Mouse (Mus musculus) neural tube, embryonic 11.5 days (tissue): ENCODE results near the gene Mex3d. TPM values are rescaled to one million over a fixed set of nuclear protein-coding genes. Genes with fewer than 3 reads are reported as not detected.
A peak's percentile ranks its signal among the peaks of the same experiment; 100 is the strongest.

Experiments
- ATAC-seq: fragments of 200-750 bp; cut with Nextera tagmentation; 2 replicates; pipeline ENCODE4 v1.8.0; 2017; ENCODE audit warnings: moderate number of reproducible peaks, mild to moderate bottlenecking, moderate TSS enrichment, moderate library complexity; ENCODE audit not compliant: insufficient read depth, low FRiP score, low TSS enrichment
- DNase-seq: peaks from one replicate; pipeline ENCODE4 v3.0.0-alpha.2; 2015; ENCODE audit warnings: low spot score
- H3K27ac ChIP-seq: fragments of 300-500 bp; sonication (generic); 2 replicates; pipeline ENCODE4 v1.5.1; 2014; ENCODE audit warnings: low read depth, mild to moderate bottlenecking, low read length
- H3K27me3 ChIP-seq: fragments of 300-500 bp; sonication (generic); 2 replicates; pipeline ENCODE4 v1.6.1; 2014; ENCODE audit warnings: mild to moderate bottlenecking, low read length, mixed read lengths; ENCODE audit not compliant: control insufficient read depth, insufficient read depth
- H3K36me3 ChIP-seq: fragments of 300-500 bp; sonication (generic); 2 replicates; pipeline ENCODE4 v1.6.1; 2014; ENCODE audit warnings: mild to moderate bottlenecking, low read length, moderate library complexity, mixed read lengths; ENCODE audit not compliant: control insufficient read depth, insufficient read depth
- H3K4me1 ChIP-seq: fragments of 300-500 bp; sonication (generic); 2 replicates; pipeline ENCODE4 v1.6.1; 2014; ENCODE audit warnings: low read length, mixed read lengths; ENCODE audit not compliant: control insufficient read depth, insufficient read depth
- H3K4me2 ChIP-seq: fragments of 300-500 bp; sonication (generic); 2 replicates; pipeline ENCODE4 v1.6.1; 2014; ENCODE audit warnings: low read depth, mild to moderate bottlenecking, moderate library complexity
- H3K4me3 ChIP-seq: fragments of 300-500 bp; sonication (generic); 2 replicates; pipeline ENCODE4 v1.5.1; 2014; ENCODE audit warnings: low read depth, low read length
- H3K9ac ChIP-seq: fragments of 300-500 bp; sonication (generic); 2 replicates; pipeline ENCODE4 v1.6.1; 2014; ENCODE audit warnings: mild to moderate bottlenecking, low read length
- H3K9me3 ChIP-seq: fragments of 300-500 bp; sonication (generic); 2 replicates; pipeline ENCODE4 v1.6.1; 2016; ENCODE audit warnings: low read length; ENCODE audit not compliant: control insufficient read depth
- WGBS: fragments of 180-500 bp; shearing (Covaris S2); extraction: QIAGEN DNeasy Blood & Tissue Kit; methylation state at CpG from one replicate; pipeline ENCODE4 v1.1.7; 2014; 5-methylcytosine and 5-hydroxymethylcytosine counted together
- polyA plus RNA-seq: library from polyadenylated mRNA; unstranded; fragments of >200 nt; fragmentation: Nextera tagmentation; extraction: Ambion mirVana; gene quantifications from 2 replicates; pipeline ENCODE4 v1.2.1, GENCODE M21; 2014

The Mex3d gene
- polyA plus RNA-seq, 1 experiment from 2014 or later: 12.6 TPM

GRCm38 (mm10) chr10:80374063-80374462 is 13.4 kb downstream of the Mex3d start:
- Histone ChIP-seq H3K36me3 (no peaks in the 10 kb centered on the region), H3K4me3 (no peak overlapping the region), H3K4me2 (no peak overlapping the region), H3K9ac (no peak overlapping the region), H3K27me3 (no peaks in the 10 kb centered on the region), H3K27ac (no peak overlapping the region), H3K4me1 (no peaks in the 10 kb centered on the region), H3K9me3 (no peaks in the 10 kb centered on the region)
- ATAC-seq (no peak), DNase-seq (no peak)
- 19% methylated on average over 6 of the region's 6 CpGs for WGBS

GRCm38 (mm10) chr10:80372706-80373105 is 14.8 kb downstream of the Mex3d start:
- no peaks in the 10 kb centered on the region for H3K9me3 ChIP-seq
- DNase-seq: no peak
- 82% methylated on average over 6 of the region's 6 CpGs for WGBS
- no peak overlapping the region for H3K4me3 ChIP-seq
- no peak overlapping the region for H3K27ac ChIP-seq
- no peaks in the 10 kb centered on the region for H3K36me3 ChIP-seq
- ATAC-seq: no peak
- no peaks in the 10 kb centered on the region for H3K4me1 ChIP-seq
- no peak overlapping the region for H3K4me2 ChIP-seq
- H3K27me3 ChIP-seq: no peaks in the 10 kb centered on the region
- H3K9ac ChIP-seq: no peak overlapping the region

- H3K27me3 ChIP-seq: no peaks in the 10 kb centered on the region
- no peaks in the 10 kb centered on the region for H3K4me1 ChIP-seq
- ATAC-seq (no peak), DNase-seq (no peak)
- 60% methylated on average over 9 of the region's 9 CpGs for WGBS
- no peak overlapping the region for H3K27ac ChIP-seq
- no peaks in the 10 kb centered on the region for H3K36me3 ChIP-seq
- no peak overlapping the region for H3K4me2 ChIP-seq
- H3K4me3 ChIP-seq: no peak overlapping the region
- no peaks in the 10 kb centered on the region for H3K9me3 ChIP-seq
- H3K9ac ChIP-seq: no peak overlapping the region
These were observed 15.5 kb downstream of the Mex3d start for GRCm38 (mm10) chr10:80371983-80372382.

GRCm38 (mm10) chr10:80371411-80371966 is 16.0 kb downstream of the Mex3d start:
- ATAC-seq: peak; percentile 71; the same call in 1 of the 2 replicates
- Histone ChIP-seq H3K4me3 (no peak overlapping the region), H3K36me3 (no peaks in the 10 kb centered on the region), H3K27ac (no peak overlapping the region), H3K9me3 (no peaks in the 10 kb centered on the region), H3K4me2 (peak overlapping the region; percentile 17; the same call in 1 of the 2 replicates), H3K27me3 (no peaks in the 10 kb centered on the region), H3K9ac (no peak overlapping the region), H3K4me1 (no peaks in the 10 kb centered on the region)
- DNase-seq: peak; percentile 72
- 4% methylated on average over 12 of the region's 12 CpGs for WGBS

GRCm38 (mm10) chr10:80369995-80370747 is 17.3 kb downstream of the Mex3d start:
- Histone ChIP-seq H3K4me2 (no peak overlapping the region), H3K4me3 (no peak overlapping the region), H3K27me3 (no peaks in the 10 kb centered on the region), H3K27ac (no peak overlapping the region), H3K4me1 (no peaks in the 10 kb centered on the region), H3K9ac (no peak overlapping the region), H3K36me3 (no peaks in the 10 kb centered on the region), H3K9me3 (no peaks in the 10 kb centered on the region)
- DNase-seq: no peak
- WGBS: 84% methylated on average over 21 of the region's 21 CpGs
- ATAC-seq: no peak

GRCm38 (mm10) chr10:80368392-80368791 is 19.1 kb downstream of the Mex3d start:
- no peak overlapping the region for H3K4me2 ChIP-seq
- H3K27me3 ChIP-seq: no peaks in the 10 kb centered on the region
- WGBS: 86% methylated on average over 6 of the region's 6 CpGs
- H3K4me3 ChIP-seq: no peak overlapping the region
- no peak overlapping the region for H3K9ac ChIP-seq
- H3K4me1 ChIP-seq: no peaks in the 10 kb centered on the region
- no peaks in the 10 kb centered on the region for H3K36me3 ChIP-seq
- DNase-seq (no peak), ATAC-seq (no peak)
- H3K27ac ChIP-seq: no peak overlapping the region
- no peaks in the 10 kb centered on the region for H3K9me3 ChIP-seq

- no peak overlapping the region for H3K27ac ChIP-seq
- H3K9ac ChIP-seq: no peak overlapping the region
- 71% methylated on average over 5 of the region's 5 CpGs for WGBS
- no peak overlapping the region for H3K4me2 ChIP-seq
- ATAC-seq (no peak), DNase-seq (no peak)
- no peaks in the 10 kb centered on the region for H3K27me3 ChIP-seq
- no peaks in the 10 kb centered on the region for H3K4me1 ChIP-seq
- no peak overlapping the region for H3K4me3 ChIP-seq
- H3K9me3 ChIP-seq: no peaks in the 10 kb centered on the region
- no peaks in the 10 kb centered on the region for H3K36me3 ChIP-seq
These were observed 19.5 kb downstream of the Mex3d start for GRCm38 (mm10) chr10:80367954-80368353.

- H3K4me2 ChIP-seq: no peak overlapping the region
- no peak overlapping the region for H3K9ac ChIP-seq
- H3K4me1 ChIP-seq: no peaks in the 10 kb centered on the region
- H3K27ac ChIP-seq: no peak overlapping the region
- no peaks in the 10 kb centered on the region for H3K36me3 ChIP-seq
- no peaks in the 10 kb centered on the region for H3K9me3 ChIP-seq
- H3K4me3 ChIP-seq: no peak overlapping the region
- no peak for ATAC-seq
- no peaks in the 10 kb centered on the region for H3K27me3 ChIP-seq
- no peak for DNase-seq
- WGBS: 70% methylated on average over 6 of the region's 6 CpGs
These were observed 21.7 kb downstream of the Mex3d start for GRCm38 (mm10) chr10:80365736-80366135.

GRCm38 (mm10) chr10:80363734-80364133 is 23.7 kb downstream of the Mex3d start:
- H3K9ac ChIP-seq: no peak overlapping the region; the same call in 1 of the 2 replicates
- no peak for ATAC-seq
- H3K4me3 ChIP-seq: no peak overlapping the region
- no peaks in the 10 kb centered on the region for H3K9me3 ChIP-seq
- DNase-seq: no peak
- peaks cover 8% of the 10 kb centered on the region for H3K27me3 ChIP-seq
- no peak overlapping the region for H3K27ac ChIP-seq
- no peaks in the 10 kb centered on the region for H3K4me1 ChIP-seq
- no peak overlapping the region for H3K4me2 ChIP-seq
- WGBS: 48% methylated on average over 6 of the region's 6 CpGs
- H3K36me3 ChIP-seq: no peaks in the 10 kb centered on the region
